Mouse (Mus musculus): ENCODE results near the gene Ccnd2.

The Ccnd2 gene

DNA sequence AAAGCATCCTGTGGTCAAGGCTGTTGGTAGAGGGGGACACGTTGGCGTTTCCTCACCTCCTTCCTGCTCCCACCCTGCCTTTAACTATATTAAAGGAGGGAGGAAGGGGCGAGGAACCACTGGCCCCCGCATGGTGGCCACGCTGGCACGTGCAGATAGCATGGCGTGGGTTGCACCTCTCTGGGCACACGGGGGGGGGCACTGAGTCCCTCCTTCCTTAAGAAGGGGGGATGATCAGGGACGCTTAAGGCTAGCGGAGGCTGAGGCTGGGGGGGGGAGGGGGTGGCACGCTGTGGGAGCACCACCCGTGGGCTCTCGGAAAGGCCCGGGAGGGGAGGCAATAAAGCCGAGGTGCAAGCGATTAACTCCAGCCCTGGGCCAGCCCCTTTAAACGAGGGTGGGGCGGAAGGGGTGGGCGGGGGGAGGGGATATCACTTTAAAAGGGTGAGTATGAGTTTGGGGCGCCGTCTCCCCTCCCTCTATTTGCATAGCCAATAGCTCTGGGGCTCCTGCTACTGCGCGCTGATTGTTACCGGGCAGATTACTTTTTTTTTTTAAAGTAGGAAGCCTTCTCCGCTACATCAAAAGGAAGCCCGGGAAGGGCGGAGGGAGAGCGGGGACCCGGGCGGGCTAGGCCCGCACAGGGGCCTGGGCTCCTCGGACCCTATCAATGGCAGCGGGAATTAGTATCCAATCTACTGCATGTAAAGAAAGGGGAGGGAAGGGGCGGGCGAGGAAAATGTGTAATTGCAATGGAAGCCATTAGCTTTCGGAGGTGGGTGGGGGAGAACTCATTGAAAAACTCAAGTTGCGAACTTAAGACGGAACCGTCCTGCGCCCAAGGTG, at the start of gene Ccnd2:
Gene Ccnd2 (minus strand): TSS at position 88 of the 846 bp plus-strand sequence.
- DNase-seq (ENCODE audit: low spot score) = peak; percentile 53

DNA sequence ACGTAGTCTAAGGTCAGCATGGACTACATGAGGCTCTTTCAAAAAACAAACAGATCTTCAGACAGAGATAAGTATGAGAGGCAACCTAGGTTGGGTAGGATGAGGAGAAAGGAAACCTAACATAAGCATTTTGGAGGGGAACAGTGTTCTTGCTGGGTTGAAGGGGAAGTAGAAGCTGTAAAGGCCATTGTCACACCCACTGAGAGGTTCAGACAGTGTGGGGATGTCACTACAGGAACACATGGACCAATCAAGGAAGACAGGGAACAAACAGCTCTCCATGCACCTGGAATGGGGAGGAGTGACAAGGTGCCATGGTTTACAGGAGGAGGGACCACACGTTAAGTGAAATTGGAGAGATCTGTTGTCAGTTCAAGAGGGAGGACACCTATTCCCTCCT, 45.0 kb upstream of the Ccnd2 start:
- no peak for DNase-seq (ENCODE audit: low spot score)

DNA sequence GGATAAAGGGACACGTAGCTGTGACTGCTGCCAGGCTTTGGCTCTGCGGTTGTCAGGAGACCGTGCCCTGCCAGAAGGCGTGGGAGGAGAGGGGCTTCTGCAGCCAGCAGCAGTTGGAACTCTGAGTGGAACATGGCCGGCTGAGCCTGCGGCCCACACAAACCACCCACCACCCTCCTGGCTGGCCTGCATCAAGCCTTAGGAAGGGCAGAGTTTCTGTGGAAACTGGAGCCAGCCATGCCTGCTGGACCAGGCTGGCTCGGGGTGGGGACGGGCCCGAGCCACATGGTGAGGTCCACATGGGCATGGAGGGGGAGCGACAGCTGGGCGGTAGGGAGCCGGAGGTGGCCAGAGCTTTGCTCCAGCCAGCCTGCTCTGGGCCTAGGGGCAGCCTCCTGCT, 29.3 kb upstream of the Ccnd2 start:
- no peak for DNase-seq (ENCODE audit: low spot score)

DNA sequence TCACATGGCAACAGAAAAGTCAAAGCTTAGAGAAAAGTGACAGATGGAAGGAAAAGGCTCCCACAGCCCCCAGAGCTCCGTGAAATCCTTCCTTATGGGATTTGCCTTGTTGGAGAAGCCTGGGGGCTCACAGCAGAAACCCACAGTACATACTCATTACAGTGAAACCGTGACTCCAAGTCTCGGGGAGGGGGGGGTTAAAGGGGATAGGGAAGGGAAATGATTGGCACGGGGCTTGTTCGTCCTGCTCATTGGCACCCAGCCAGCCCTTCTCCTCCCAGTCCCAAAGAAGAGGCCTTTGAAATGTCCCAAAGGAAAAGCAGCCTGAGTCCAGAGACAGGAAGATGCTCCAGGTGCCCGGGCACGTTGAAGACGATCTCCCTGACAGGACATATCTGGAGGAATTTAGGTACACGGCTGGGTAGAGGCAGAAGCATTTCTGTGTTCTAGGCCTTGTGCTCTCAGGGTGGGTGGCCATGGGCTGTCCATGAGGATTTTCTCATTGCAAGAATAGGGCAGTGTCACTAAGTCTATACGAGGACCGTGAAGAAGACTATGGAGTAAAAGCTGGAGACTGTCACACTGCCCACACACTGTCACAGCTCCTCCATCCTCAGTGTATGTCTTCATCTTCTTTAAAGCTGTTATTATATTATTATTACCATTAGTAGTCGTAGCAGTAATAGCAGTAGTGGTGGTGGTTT, 27.2 kb upstream of the Ccnd2 start:
- no peak for DNase-seq (ENCODE audit: low spot score)

DNA sequence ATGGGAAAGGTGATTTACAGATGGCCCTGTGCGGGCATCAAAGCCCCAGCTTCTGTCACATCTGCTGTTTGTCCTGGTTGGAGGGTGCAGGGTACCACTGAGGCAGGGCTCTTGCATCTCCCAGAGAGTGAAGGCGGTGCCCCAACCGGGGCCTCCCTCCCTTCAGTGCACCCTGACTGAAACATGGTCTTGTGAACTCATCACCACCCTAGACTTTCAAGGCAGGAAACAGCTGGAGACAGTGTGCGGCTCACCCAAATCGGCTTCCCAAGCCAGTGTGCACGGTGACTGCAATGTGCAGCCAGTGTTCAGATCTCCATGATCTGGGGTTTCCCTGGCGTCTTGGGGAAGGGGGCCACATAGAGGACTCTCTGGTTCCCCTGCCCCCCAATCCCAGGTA, 26.0 kb upstream of the Ccnd2 start:
- no peak for DNase-seq (ENCODE audit: low spot score)

DNA sequence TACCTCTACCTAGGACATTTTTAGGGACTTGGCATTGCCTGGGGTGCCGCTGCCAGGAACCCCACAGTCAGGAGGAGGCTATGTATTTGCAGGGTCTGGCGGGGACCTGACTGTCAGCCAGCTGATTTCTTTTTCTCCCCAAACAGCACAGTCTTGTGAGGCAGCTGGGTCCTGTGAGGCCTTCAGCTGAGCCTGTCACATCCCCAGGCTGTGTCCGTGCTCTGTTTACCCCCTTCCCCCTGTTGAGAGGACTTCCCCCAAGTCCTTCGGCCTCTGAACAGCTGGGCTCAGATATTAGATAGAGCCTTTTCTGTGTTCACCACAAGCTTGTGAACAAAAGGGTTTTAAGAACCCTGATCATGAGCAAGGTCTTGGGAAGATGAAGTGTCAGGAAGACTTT, 25.4 kb upstream of the Ccnd2 start:
- no peak for DNase-seq (ENCODE audit: low spot score)

DNA sequence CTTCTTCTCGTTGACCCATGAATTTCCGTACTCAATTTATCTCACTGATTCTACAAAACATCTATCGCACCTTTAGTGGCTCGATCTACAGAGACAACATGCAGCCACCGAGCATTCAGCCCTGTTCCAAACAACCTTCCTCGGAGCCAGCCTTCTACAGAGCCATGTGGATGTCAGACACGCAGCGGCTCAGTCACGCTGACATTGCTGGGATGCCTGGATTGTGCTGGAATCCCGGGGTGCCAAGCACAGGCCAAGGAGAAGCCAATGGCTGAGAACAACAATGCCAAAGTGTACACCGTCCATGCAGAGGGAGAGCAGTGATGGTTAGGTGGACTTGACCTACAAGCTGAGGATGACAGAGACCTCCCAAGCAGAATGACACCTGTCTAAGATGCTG, 20.5 kb upstream of the Ccnd2 start:
- DNase-seq (ENCODE audit: low spot score) = no peak

DNA sequence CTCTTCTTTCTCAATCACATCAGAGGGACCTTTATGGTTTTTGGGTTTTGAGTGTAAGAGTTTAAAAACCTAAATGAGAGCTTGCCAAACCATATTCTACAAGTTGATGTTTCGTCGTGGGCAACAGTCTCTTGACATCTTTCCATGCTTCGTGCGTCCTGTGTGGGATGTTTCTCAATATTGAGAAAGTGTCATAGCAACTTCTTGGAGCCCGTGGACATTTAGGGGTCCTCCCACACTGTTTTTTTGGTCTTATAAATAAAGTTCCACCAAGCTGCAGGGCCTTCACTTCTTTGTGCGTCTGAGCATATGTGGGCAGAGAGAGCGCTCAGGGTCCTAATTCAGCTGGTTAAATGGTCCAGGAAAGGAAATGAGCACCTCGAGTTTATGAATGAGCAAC, 18.7 kb upstream of the Ccnd2 start:
- no peak for DNase-seq (ENCODE audit: low spot score)

DNA sequence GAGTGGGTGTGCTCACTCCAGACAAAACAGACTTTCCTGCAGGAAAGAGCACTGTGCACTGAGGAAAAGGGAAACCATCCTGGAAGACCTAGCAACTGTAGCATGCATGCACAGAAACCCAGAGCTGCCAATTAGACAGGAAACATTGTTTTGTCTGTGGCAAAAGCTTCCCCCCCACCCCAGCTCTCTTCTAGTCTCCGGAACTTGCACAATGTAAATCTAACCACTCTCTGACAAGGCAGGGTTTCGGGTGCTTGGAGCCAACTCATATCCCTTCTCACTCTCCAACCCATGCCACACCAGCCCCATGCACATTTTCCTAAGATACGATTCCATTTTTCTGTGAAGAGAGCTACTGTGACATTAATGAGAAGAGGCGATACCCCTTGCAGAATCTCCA, 13.7 kb upstream of the Ccnd2 start:
- DNase-seq (ENCODE audit: low spot score) = no peak

DNA sequence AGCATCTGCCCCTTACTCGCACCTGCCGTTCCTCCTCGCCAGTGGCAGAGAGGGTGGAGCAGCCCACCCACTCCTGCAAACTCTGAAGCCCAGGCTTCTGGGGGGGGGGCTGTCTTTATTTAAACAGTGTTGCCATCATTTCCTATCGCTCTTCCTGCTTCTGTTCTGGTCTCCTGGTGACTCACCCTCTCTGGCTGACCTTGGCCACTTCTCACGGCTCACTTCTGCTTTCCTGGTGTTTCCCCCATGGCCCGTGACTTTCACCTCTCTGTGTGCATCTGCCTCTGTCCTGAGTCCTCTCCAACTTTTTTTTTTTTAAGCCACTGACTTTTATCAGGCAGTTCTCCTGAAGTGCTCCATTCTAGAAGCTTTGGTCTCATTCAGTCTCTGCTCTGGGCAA, 10.8 kb upstream of the Ccnd2 start:
- DNase-seq (ENCODE audit: low spot score) = no peak

DNA sequence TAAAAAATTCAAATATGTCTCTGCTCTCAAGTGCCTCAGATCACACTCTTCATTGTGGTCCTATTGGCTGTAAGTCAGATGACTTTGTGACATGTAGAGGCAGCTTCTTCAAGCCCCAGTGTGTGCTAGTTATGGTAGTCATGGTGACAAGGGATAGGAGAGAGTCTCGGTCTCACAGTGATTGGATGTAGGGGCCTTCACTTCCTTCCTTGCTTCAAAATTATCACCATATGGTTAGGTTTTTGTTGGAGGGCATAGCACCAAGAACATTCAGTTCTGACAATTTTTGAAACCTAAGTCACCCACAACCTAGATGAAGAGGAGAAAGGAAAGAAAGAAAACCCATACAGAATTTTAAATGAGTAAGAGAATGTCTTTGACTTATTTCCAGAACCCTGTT, 5.3 kb upstream of the Ccnd2 start:
- DNase-seq (ENCODE audit: low spot score) = no peak

DNA sequence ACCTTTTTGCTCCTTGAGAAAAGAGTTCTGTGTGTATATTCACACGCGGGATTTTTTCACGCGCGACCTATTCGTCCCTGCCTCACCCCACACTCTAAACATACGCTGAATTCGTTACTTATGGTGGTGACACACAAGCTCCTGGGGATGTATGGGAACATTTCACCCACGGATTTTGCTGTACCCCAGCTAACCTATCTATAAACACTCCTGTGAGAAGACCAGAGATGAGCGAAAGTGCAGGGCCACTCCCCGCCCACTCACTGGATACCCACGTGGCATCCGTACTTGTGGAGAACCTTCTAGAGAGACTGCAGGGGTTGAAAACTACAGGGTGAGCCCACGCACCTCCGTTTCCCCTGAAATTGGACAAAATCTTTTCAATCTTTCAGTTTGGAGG, 3.5 kb upstream of the Ccnd2 start:
- DNase-seq (ENCODE audit: low spot score) = no peak

DNA sequence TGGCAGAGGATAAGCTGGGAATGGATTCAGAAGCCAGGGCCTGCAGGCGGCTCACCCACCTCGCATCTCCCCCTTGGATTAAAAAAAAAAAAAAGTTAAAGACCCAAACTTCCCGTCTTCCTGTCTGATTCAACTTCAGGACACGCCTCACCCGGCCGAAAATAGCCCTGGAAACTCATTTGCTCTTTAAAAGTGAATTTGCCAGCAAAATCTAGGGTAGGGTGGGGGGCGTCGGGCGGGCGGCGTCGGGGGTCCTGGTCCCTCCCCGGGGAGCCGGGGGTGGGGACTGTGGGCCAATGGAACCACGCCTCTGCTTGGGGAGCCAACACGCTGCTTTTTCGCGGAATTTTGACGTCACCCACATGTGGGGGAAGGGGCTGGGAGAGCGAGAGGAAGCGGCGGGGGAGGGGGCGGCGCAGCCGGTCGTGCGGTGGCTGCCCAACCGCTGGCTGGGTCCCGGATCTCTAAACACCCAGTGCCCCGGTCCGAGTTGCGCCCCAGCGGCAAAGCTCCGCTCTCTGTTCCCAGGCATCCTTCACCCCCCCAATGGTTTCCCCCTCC, 2.8 kb upstream of the Ccnd2 start:
- no peak for DNase-seq (ENCODE audit: low spot score)

DNA sequence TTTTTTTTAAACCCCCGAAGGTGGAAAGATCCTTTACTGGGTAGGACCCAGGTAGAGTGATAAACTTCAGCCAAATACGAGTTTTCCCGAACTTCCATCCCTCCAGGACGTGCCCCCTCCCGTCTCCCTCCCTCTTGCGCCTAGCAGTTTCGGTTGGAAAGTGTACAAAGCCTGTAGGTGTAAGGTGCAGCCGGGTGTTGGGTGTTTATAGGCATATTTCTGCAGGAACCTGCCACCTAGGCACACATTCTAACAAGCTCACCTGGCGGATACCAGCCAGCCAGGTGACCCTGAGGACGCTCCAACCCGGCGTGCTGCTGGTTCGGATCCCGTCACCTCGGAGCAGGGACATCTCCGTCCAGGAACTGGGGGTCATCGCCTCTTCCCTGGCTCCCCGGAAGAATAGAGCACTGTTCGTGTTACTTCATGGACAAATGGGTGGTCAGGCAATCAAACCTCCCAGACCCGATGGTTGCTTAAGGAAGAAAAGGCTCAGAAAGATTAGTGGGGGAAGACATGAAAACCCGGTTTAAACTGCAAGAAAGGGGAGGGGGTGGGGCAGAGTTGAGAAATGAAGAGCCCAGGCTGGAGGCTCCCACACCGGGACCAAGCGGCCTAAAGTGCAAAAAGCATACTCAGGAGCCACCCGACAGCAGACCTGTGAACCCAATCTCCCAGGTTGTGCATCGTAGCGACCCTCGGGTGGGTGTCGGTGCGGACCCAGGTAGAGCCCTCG, 2.1 kb upstream of the Ccnd2 start:
- no peak for DNase-seq (ENCODE audit: low spot score)

DNA sequence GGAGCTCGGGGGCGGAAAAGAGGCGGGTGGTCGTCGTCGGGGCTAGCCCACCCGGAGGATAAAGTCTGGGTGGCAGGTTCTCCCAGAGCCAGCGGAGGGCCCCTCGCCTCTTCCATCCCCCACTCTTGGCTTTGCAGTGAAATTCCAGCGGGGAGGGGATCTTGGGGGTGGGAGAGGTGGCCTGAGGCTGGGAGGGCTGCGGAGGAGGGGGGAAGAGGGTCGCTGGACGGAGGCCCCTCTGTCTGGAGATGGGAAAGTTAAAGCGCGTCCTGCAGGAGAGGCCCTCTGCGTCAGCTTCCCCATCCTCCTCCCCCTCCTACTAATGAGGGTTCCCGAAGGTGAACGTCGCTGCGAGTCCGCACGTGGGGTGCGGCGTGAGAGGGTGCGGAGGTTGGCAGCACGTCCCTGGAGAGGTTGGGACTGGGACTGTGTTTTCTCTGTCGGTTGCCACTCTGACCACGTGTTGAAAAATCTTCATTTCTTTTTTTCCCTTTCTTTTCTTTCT, 1.4 kb upstream of the Ccnd2 start:
- DNase-seq (ENCODE audit: low spot score) = no peak

DNA sequence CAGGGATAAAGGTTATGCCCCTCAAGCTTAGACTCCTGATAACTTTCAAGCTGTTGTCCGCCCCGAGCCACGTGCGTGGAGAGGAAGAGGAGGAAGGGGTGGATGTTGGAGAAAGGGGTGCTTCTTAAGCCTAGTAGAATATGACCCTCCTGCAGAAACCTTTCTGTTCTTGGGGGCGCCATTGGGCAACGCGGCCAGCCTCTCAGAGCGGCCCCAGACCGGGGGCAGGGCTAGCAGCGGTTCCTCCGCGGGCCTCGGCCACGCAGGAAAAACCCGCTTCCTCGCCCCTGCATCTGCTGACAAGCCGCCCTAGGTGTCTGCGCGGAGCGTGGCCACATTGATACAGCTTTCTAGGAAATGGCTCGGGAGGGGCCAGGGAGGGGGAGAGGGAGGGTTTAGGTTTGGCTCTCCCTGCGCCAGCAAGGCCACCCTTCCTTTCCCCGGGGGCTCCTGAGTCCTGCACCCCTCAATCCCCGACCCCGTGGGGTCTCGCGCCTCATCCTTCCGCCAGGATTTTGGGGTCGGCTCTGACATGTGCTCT, 358 bp downstream of the Ccnd2 start:
- DNase-seq (ENCODE audit: low spot score) = peak; percentile 36

DNA sequence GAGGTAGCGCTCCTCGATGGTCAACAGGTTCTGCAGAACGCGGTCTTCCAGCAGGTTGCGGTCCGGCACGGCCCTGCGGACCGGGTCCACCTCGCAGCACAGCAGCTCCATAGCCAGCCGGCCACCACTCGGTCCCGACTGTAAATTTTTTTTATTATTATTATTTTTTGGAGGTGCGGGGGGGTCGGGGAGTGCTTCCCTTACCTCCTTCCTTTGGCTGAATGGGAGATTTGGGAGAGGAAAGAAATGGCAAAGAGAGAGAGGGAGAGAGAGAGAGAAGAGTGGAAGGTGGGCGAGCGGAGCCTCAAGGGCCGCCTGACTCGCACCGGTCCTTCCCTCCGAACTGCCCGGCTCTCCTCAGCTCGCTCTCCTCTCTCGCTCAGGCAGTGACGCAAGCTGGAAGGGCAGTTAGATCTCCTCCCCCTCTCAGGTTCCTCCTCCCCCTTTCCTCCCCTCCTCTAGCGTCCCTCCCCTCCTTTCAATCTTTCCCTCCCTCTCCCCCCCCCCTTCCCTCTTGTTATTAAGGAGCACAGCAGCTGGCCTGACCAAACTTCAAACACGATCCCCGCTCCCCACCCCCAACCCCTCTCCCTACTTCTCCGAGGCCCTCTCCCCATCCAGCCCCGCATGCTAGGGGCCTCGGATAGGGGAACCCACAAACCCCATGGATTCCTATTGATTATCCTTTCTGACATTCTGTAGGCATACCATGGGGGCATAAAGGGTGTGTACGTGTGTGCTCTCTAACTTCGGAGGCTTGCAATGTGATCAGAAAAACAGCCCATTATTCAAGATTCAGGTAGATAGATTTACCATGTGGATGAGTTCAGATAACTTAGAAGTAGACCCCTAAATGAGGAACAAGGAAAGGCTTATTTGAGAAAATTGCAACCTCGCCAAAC, 1.1 kb downstream of the Ccnd2 start:
- peak; percentile 56 for DNase-seq (ENCODE audit: low spot score)

DNA sequence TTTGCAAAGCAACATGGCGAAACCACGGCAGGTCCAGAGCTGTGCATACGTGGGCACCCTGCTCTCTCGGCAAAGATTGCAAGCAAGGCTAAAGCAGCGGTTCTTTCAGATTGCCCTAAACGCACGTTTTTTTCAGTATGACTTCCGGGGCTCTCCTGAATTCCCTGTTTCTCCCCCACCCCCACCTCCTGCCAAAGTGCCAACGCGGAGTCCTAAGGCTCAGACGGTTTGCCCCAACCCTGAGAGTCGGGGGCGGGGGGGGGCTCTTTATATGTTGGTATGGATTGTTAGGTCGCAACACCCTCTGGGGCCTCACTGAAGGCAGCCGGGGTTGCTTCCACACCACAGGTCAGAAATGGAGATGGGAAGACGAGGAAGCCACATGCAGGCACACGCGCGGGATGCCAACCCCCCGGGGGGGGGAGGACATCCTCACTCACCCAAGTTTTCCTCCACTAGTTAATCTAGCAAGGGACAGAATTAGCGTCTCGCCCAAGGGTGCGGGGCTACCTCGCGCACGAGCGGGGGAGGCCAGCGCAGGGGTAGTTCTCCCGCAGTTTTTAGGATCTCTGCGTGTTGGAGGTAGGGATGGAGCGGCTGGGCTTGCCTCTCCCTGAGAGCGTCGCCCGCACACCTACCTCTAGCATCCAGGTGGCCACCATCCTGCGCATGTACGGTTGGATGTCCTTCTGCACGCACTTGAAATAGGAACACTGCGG, 1.9 kb downstream of the Ccnd2 start:
- no peak for DNase-seq (ENCODE audit: low spot score)

DNA sequence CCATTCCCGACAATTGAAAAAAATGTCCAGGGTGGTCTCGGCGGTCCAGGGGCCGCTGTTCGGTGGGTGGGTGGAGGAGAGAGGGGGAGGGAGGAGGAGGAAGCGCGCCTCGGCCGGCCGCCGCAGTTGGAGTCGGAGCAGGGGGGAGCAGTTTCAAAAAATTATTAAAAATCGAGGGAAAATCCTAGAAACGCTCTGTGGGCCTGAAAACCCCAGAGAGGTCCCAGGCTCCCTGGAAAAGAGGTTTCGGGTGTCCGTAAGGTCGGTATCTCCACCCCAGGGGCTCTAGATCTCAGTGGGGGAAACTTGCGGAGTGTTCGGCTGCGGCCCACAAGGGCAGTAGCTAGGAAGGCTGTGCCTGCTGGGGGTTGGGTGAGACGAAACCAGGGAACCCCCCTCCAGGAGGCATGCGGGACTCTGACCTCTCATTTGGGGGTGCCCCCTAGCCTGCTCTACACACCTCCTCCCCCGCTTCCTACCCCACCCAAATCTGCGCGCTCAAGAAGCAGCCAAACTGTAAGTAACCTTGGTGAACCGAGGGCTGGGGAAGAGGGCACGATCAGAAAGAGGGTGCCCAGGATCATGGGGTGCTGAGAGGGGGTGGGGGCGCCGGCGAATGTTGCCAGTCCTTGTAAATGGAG, 2.6 kb downstream of the Ccnd2 start:
- no peak for DNase-seq (ENCODE audit: low spot score)

All from MN1 (cell line).